Mouse (Mus musculus): ENCODE results near the gene Taar3. TPM values are rescaled to one million over a fixed set of nuclear protein-coding genes. Genes with fewer than 3 reads are reported as not detected.

Taar3 gene
- polyA plus RNA-seq (2014; fragmentation: Nextera tagmentation; extraction: Ambion mirVana), result not detected in 2 replicates

GRCm38 (mm10) chr10:23949508-23950005, at the start of gene Taar3:
Gene Taar3, plus strand, starts transcription at chr10:23949558.
- ATAC-seq (replicated peaks; ENCODE audit: low FRiP score, low TSS enrichment, low read depth), result no peak
- Histone ChIP-seq H3K9me3 (ENCODE audit: control insufficient read depth, low read length) (no peaks in the 10 kb centered on the region), H3K9ac (ENCODE audit: low read length) (no peak within 1 kb of the TSS), H3K27ac (ENCODE audit: low read depth) (no peak within 1 kb of the TSS), H3K4me3 (ENCODE audit: low read depth, low read length) (no peak within 1 kb of the TSS), H3K36me3 (ENCODE audit: control insufficient read depth, insufficient read depth, low read length) (no peaks in the 10 kb centered on the region), H3K4me2 (ENCODE audit: low read length) (no peak within 1 kb of the TSS), H3K4me1 (replicated peaks; ENCODE audit: control insufficient read depth, insufficient read depth, low read length) (no peaks in the 10 kb centered on the region), H3K27me3 (replicated peaks; ENCODE audit: control insufficient read depth, insufficient read depth, low read length) (no peaks in the 10 kb centered on the region)
- 89% methylated on average over 16 of the region's 16 CpGs for WGBS
- DNase-seq (ENCODE audit: low spot score), result no peak

GRCm38 (mm10) chr10:23901119-23901518, 48.2 kb upstream of the Taar3 start:
- no peaks in the 10 kb centered on the region for H3K36me3 ChIP-seq (ENCODE audit: control insufficient read depth, insufficient read depth, low read length)
- 85% methylated on average over 3 of the region's 3 CpGs for WGBS
- H3K27me3 ChIP-seq (replicated peaks; ENCODE audit: control insufficient read depth, insufficient read depth, low read length), result no peaks in the 10 kb centered on the region
- no peaks in the 10 kb centered on the region for H3K4me1 ChIP-seq (replicated peaks; ENCODE audit: control insufficient read depth, insufficient read depth, low read length)
- H3K27ac ChIP-seq (ENCODE audit: low read depth), result no peak overlapping the region
- H3K9me3 ChIP-seq (ENCODE audit: control insufficient read depth, low read length), result no peaks in the 10 kb centered on the region
- no peak for ATAC-seq (replicated peaks; ENCODE audit: low FRiP score, low TSS enrichment, low read depth)
- DNase-seq (ENCODE audit: low spot score), result no peak
- H3K4me2 ChIP-seq (ENCODE audit: low read length), result no peak overlapping the region
- H3K9ac ChIP-seq (ENCODE audit: low read length), result no peak overlapping the region
- no peak overlapping the region for H3K4me3 ChIP-seq (ENCODE audit: low read depth, low read length)

- Histone ChIP-seq H3K4me1 (replicated peaks; ENCODE audit: control insufficient read depth, insufficient read depth, low read length) (no peaks in the 10 kb centered on the region), H3K27me3 (replicated peaks; ENCODE audit: control insufficient read depth, insufficient read depth, low read length) (no peaks in the 10 kb centered on the region), H3K9me3 (ENCODE audit: control insufficient read depth, low read length) (no peaks in the 10 kb centered on the region), H3K36me3 (ENCODE audit: control insufficient read depth, insufficient read depth, low read length) (no peaks in the 10 kb centered on the region), H3K4me3 (ENCODE audit: low read depth, low read length) (no peak overlapping the region), H3K9ac (ENCODE audit: low read length) (no peak overlapping the region), H3K27ac (ENCODE audit: low read depth) (no peak overlapping the region), H3K4me2 (ENCODE audit: low read length) (no peak overlapping the region)
- WGBS, result 93% methylated on average over 1 of the region's 1 CpGs
- no peak for DNase-seq (ENCODE audit: low spot score)
- no peak for ATAC-seq (replicated peaks; ENCODE audit: low FRiP score, low TSS enrichment, low read depth)
Observed at GRCm38 (mm10) chr10:23905661-23906060, 43.7 kb upstream of the Taar3 start.

- Histone ChIP-seq H3K9me3 (ENCODE audit: control insufficient read depth, low read length) (no peaks in the 10 kb centered on the region), H3K4me2 (ENCODE audit: low read length) (no peak within 1 kb of the TSS), H3K36me3 (ENCODE audit: control insufficient read depth, insufficient read depth, low read length) (no peaks in the 10 kb centered on the region), H3K4me1 (replicated peaks; ENCODE audit: control insufficient read depth, insufficient read depth, low read length) (no peaks in the 10 kb centered on the region), H3K27me3 (replicated peaks; ENCODE audit: control insufficient read depth, insufficient read depth, low read length) (no peaks in the 10 kb centered on the region), H3K4me3 (ENCODE audit: low read depth, low read length) (no peak within 1 kb of the TSS), H3K9ac (ENCODE audit: low read length) (no peak within 1 kb of the TSS), H3K27ac (ENCODE audit: low read depth) (no peak within 1 kb of the TSS)
- WGBS, result 90% methylated on average over 4 of the region's 4 CpGs
- no peak for ATAC-seq (replicated peaks; ENCODE audit: low FRiP score, low TSS enrichment, low read depth)
- DNase-seq (ENCODE audit: low spot score), result no peak
Observed at GRCm38 (mm10) chr10:23920056-23920455, 29.3 kb upstream of the Taar3 start, which contains the start of gene Taar1. Gene Taar1, plus strand, starts transcription at chr10:23920356.

GRCm38 (mm10) chr10:23922468-23922867, 26.9 kb upstream of the Taar3 start:
- Histone ChIP-seq H3K4me2 (ENCODE audit: low read length) (no peak overlapping the region), H3K9ac (ENCODE audit: low read length) (no peak overlapping the region), H3K36me3 (ENCODE audit: control insufficient read depth, insufficient read depth, low read length) (no peaks in the 10 kb centered on the region), H3K27ac (ENCODE audit: low read depth) (no peak overlapping the region), H3K9me3 (ENCODE audit: control insufficient read depth, low read length) (no peaks in the 10 kb centered on the region), H3K4me3 (ENCODE audit: low read depth, low read length) (no peak overlapping the region), H3K4me1 (replicated peaks; ENCODE audit: control insufficient read depth, insufficient read depth, low read length) (no peaks in the 10 kb centered on the region), H3K27me3 (replicated peaks; ENCODE audit: control insufficient read depth, insufficient read depth, low read length) (no peaks in the 10 kb centered on the region)
- ATAC-seq (replicated peaks; ENCODE audit: low FRiP score, low TSS enrichment, low read depth) (no peak), DNase-seq (ENCODE audit: low spot score) (no peak)
- 41% methylated on average over 3 of the region's 3 CpGs for WGBS

- H3K27me3 ChIP-seq (replicated peaks; ENCODE audit: control insufficient read depth, insufficient read depth, low read length), result no peaks in the 10 kb centered on the region
- no peaks in the 10 kb centered on the region for H3K4me1 ChIP-seq (replicated peaks; ENCODE audit: control insufficient read depth, insufficient read depth, low read length)
- no peak overlapping the region for H3K27ac ChIP-seq (ENCODE audit: low read depth)
- H3K4me2 ChIP-seq (ENCODE audit: low read length), result no peak overlapping the region
- no peaks in the 10 kb centered on the region for H3K36me3 ChIP-seq (ENCODE audit: control insufficient read depth, insufficient read depth, low read length)
- 88% methylated on average over 2 of the region's 2 CpGs for WGBS
- ATAC-seq (replicated peaks; ENCODE audit: low FRiP score, low TSS enrichment, low read depth), result no peak
- DNase-seq (ENCODE audit: low spot score), result no peak
- no peak overlapping the region for H3K9ac ChIP-seq (ENCODE audit: low read length)
- no peaks in the 10 kb centered on the region for H3K9me3 ChIP-seq (ENCODE audit: control insufficient read depth, low read length)
- no peak overlapping the region for H3K4me3 ChIP-seq (ENCODE audit: low read depth, low read length)
Observed at GRCm38 (mm10) chr10:23923941-23924340, 25.4 kb upstream of the Taar3 start.

GRCm38 (mm10) chr10:23937613-23938012, 11.7 kb upstream of the Taar3 start:
- no peak overlapping the region for H3K9ac ChIP-seq (ENCODE audit: low read length)
- no peak for DNase-seq (ENCODE audit: low spot score)
- ATAC-seq (replicated peaks; ENCODE audit: low FRiP score, low TSS enrichment, low read depth), result no peak
- H3K36me3 ChIP-seq (ENCODE audit: control insufficient read depth, insufficient read depth, low read length), result no peaks in the 10 kb centered on the region
- no peak overlapping the region for H3K4me2 ChIP-seq (ENCODE audit: low read length)
- no peaks in the 10 kb centered on the region for H3K4me1 ChIP-seq (replicated peaks; ENCODE audit: control insufficient read depth, insufficient read depth, low read length)
- no peaks in the 10 kb centered on the region for H3K27me3 ChIP-seq (replicated peaks; ENCODE audit: control insufficient read depth, insufficient read depth, low read length)
- 48% methylated on average over 4 of the region's 4 CpGs for WGBS
- H3K9me3 ChIP-seq (ENCODE audit: control insufficient read depth, low read length), result no peaks in the 10 kb centered on the region
- no peak overlapping the region for H3K27ac ChIP-seq (ENCODE audit: low read depth)
- no peak overlapping the region for H3K4me3 ChIP-seq (ENCODE audit: low read depth, low read length)

- DNase-seq (ENCODE audit: low spot score) (no peak), ATAC-seq (replicated peaks; ENCODE audit: low FRiP score, low TSS enrichment, low read depth) (no peak)
- Histone ChIP-seq H3K9ac (ENCODE audit: low read length) (no peak within 1 kb of the TSS), H3K36me3 (ENCODE audit: control insufficient read depth, insufficient read depth, low read length) (no peaks in the 10 kb centered on the region), H3K27me3 (replicated peaks; ENCODE audit: control insufficient read depth, insufficient read depth, low read length) (no peaks in the 10 kb centered on the region), H3K4me2 (ENCODE audit: low read length) (no peak within 1 kb of the TSS), H3K27ac (ENCODE audit: low read depth) (no peak within 1 kb of the TSS), H3K9me3 (ENCODE audit: control insufficient read depth, low read length) (no peaks in the 10 kb centered on the region), H3K4me1 (replicated peaks; ENCODE audit: control insufficient read depth, insufficient read depth, low read length) (no peaks in the 10 kb centered on the region), H3K4me3 (ENCODE audit: low read depth, low read length) (no peak within 1 kb of the TSS)
- 55% methylated on average over 6 of the region's 6 CpGs for WGBS
Observed at GRCm38 (mm10) chr10:23938312-23938711, 11.0 kb upstream of the Taar3 start, which contains the start of gene Taar2. Gene Taar2, plus strand, starts transcription at chr10:23938572.

- 73% methylated on average over 5 of the region's 5 CpGs for WGBS
- Histone ChIP-seq H3K36me3 (ENCODE audit: control insufficient read depth, insufficient read depth, low read length) (no peaks in the 10 kb centered on the region), H3K4me1 (replicated peaks; ENCODE audit: control insufficient read depth, insufficient read depth, low read length) (no peaks in the 10 kb centered on the region), H3K27me3 (replicated peaks; ENCODE audit: control insufficient read depth, insufficient read depth, low read length) (no peaks in the 10 kb centered on the region), H3K27ac (ENCODE audit: low read depth) (no peak overlapping the region), H3K9ac (ENCODE audit: low read length) (no peak overlapping the region), H3K9me3 (ENCODE audit: control insufficient read depth, low read length) (no peaks in the 10 kb centered on the region), H3K4me2 (ENCODE audit: low read length) (no peak overlapping the region), H3K4me3 (ENCODE audit: low read depth, low read length) (no peak overlapping the region)
- DNase-seq (ENCODE audit: low spot score), result no peak
- no peak for ATAC-seq (replicated peaks; ENCODE audit: low FRiP score, low TSS enrichment, low read depth)
Observed at GRCm38 (mm10) chr10:23942465-23942864, 6.9 kb upstream of the Taar3 start.
